Comparison of ENCODE assay signal across 30 mouse cellular contexts in genomic region chr17:52829678-52830077, GRCm38 (mm10).
"Had no signal": no experiment of that assay in that cellular context is flagged by ENCODE, and none has a peak within 500 bp of the region (broad histone marks: within the 10 kb centered on the region; RNA-seq: fewer than 3 reads in every experiment).

No protein-coding gene starts in this region.

- H3K27ac ChIP-seq: heart, embryonic 13.5 days; heart, embryonic 15.5 days; hindbrain, embryonic 10.5 days; hindbrain, embryonic 12.5 days; hindbrain, embryonic 13.5 days; hindbrain, embryonic 14.5 days; hindbrain, embryonic 15.5 days; hindbrain, postnatal 0 days; intestine, embryonic 15.5 days; kidney, embryonic 15.5 days; kidney, postnatal 0 days; layer of hippocampus, adult 2 months; left cerebral cortex, adult 2 months had no signal

- H3K9me3 ChIP-seq: heart, embryonic 12.5 days; heart, embryonic 13.5 days; heart, embryonic 15.5 days; hindbrain, embryonic 10.5 days; hindbrain, embryonic 12.5 days; hindbrain, embryonic 13.5 days; hindbrain, embryonic 15.5 days; intestine, embryonic 15.5 days; kidney, embryonic 15.5 days had no signal

- H3K27me3 ChIP-seq: heart, embryonic 12.5 days; heart, embryonic 13.5 days; heart, embryonic 15.5 days; hindbrain, embryonic 12.5 days; hindbrain, embryonic 13.5 days; hindbrain, embryonic 15.5 days; intestine, embryonic 15.5 days; kidney, embryonic 15.5 days had no signal

- H3K9ac ChIP-seq: heart, embryonic 12.5 days; heart, embryonic 13.5 days; heart, embryonic 15.5 days; hindbrain, embryonic 12.5 days; hindbrain, embryonic 13.5 days; hindbrain, embryonic 14.5 days; hindbrain, embryonic 15.5 days; intestine, embryonic 15.5 days; kidney, embryonic 15.5 days had no signal

- H3K36me3 ChIP-seq: heart, embryonic 12.5 days; heart, embryonic 13.5 days; heart, embryonic 15.5 days; hindbrain, embryonic 10.5 days; hindbrain, embryonic 12.5 days; hindbrain, embryonic 13.5 days; hindbrain, embryonic 15.5 days; intestine, embryonic 15.5 days; kidney, embryonic 15.5 days had no signal

- H3K4me1 ChIP-seq: heart, embryonic 12.5 days; heart, embryonic 13.5 days; heart, embryonic 15.5 days; hindbrain, embryonic 10.5 days; hindbrain, embryonic 12.5 days; hindbrain, embryonic 13.5 days; hindbrain, embryonic 15.5 days; intestine, embryonic 15.5 days; kidney, embryonic 15.5 days had no signal

- DNase-seq: heart, postnatal 10 days; heart, postnatal 14 days; heart, postnatal 36 days; heart, postnatal 4 days; kidney, adult 11 months; kidney, adult 18-20 months; kidney, adult 2 months; kidney, adult 8-10 months; kidney, adult 9 months; kidney, postnatal 10 days; kidney, postnatal 14 days; kidney, postnatal 25 days; kidney, postnatal 36 days; kidney, postnatal 4 days; layer of hippocampus, adult 9-11 months; layer of hippocampus, postnatal 36 days had no signal

- H3K4me3 ChIP-seq: heart, embryonic 12.5 days; heart, embryonic 13.5 days; heart, embryonic 15.5 days; hindbrain, embryonic 10.5 days; hindbrain, embryonic 12.5 days; hindbrain, embryonic 13.5 days; hindbrain, embryonic 15.5 days; intestine, embryonic 15.5 days; kidney, embryonic 15.5 days; layer of hippocampus, adult 2 months; left cerebral cortex, adult 2 months had no signal
